Mouse (Mus musculus): ENCODE results near the gene Cacng6.
"Not testable (repeated sequence)": the region's sequence is repeated elsewhere in the genome, so short reads cannot be mapped to it uniquely, and the experiment has no call there.

Gene Cacng6

DNA sequence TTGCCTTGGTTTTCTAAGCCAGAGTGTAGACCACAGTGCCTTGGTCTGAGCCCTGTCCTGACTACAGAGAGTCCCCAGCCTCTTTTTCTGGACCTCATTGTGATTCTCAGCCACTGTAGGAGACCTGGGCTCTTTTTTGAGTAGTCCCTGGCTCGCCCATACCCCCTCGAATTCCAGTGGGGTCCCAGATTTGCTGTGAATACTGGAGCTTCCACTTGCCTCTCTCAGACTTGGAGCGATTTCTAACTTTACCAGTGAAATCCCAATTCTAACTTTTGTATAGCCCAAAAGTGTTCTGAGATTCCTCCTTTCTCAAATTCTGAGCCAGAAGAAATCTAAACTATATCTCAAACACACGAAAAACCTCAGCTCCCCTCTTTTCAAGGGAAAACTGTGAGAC, at the start of gene Cacng6:
TSS of gene Cacng6 (plus strand) at position 301 of the 400 bp plus-strand sequence.
- no peak for DNase-seq

DNA sequence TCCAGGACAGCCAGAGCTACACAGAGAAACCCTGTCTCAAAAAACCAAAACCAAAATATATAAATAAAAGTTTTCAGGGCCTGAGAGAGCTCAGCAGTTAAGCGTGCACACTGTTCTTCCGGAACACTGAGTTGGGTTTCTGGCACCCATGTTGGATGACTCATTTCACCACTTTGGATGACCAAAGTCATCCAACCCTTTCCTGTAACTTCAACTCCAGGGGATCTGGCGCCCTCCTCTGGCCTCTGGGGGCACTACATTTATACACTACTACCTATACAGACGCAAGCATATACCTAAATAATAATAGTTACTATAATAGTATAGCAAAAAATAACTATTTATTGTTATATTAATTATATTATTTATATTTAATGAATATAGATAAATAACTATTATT, 47.2 kb upstream of the Cacng6 start:
- DNase-seq, result peak; percentile 49 to 72

DNA sequence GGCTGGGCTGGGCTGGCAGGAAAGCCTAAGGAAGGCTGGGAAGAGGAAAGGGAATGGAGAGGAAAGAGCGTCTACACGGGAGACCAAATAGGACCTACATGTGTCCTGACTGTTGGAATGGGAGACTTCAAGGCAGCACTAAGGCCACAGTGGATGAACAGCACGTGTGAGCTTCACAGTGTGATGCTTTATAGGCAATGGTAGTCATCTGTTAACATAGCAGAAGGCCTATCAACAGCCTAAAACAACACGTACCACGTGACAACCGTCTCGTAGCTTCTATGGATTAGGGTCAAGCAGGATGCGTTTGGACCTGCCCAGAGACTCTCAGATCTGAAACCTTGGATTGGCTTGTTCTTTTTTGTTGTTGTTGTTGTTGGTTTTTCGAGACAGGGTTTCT, 41.9 kb upstream of the Cacng6 start:
- DNase-seq, result no peak

DNA sequence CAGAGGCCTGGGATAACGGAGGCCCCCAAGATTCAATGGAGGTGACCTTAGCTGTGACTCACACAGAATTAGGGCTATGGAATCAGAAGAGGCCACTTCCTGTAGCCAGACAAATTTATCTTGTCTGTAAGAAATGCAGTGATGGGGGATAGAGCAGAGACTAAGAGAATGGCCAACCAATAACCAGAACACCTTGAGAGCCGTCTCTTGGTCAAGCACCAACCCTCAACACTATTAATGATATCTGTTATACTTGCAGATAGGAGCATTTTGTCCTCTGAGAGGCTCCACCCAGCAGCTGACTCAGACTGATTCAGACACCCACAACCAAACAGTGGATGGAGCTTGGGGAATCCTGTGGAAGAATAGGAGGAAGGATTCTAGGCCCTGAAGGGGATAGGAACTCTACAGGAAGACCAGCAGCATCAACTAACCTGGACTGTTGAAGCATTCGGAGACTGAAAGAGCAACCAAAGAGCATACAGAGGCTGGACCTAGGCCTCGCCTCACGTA, 39.1 kb upstream of the Cacng6 start:
- DNase-seq, result no peak

DNA sequence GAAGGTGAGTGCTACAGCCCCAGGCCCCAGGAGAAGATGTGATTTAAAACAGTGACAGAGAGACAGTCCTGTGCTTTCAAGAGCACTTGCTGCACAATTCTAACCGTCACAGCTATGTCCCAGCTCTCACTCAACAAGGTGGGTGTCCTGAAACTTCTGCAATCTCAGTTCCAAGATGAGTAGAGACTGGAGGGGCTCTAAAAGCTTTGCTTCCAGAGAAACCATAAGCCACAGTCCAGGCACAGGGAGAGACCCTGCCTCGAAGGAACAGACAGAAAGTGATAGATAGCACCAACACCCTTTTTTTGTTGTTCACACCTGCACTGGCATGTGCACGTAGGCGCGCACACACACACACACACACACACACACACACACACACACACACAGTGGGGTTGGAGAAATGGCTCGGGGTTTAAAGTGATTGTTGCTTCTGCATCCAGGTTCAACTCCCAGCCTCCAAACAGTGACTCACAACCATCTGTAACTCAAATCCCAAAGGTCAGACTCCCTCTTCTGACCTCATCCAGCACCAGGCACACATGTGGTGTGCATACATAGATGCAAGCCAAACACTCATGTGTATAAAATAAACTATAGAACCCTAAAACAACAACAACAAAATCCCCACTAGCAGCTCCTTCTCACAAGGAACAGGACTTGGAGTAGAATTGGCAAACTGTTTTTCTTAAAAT, 37.8 kb upstream of the Cacng6 start:
- no peak for DNase-seq

DNA sequence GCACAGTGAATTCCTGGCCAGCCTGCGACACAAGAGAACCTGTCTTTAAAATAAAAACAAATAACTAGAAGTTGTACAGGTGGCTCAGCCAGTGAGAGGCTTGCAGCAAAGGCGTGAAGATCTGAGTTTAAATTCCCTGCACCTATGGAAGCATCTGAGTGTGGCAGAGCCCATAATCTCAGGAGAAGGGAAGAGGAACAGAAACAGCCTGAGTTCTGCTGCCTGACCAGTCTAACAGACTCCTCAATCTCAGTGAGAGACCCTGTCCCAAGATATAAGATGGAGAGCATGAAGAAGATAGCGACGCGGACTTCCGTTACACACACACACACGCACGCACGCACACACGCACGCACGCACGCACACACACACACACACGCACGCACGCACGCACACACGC, 36.2 kb upstream of the Cacng6 start:
- no peak for DNase-seq

DNA sequence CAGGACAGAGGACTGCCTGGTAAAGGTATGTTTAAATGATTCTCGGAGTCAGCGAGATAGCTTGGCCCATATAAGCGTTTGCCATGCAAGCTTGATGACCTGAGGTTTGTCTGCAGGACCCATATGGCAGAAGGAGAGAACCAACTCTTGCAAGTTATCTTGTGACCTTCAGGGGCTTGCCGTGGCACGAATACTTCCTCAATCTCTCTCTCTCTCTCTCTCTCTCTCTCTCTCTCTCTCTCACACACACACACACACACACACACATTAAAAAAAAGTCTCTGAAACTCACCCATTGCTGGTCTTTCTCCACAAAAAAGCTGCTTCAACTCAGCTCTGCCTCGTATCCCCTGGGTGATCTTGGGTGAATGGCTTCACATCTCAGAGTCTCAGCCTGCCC, 35.1 kb upstream of the Cacng6 start:
- DNase-seq, result no peak

DNA sequence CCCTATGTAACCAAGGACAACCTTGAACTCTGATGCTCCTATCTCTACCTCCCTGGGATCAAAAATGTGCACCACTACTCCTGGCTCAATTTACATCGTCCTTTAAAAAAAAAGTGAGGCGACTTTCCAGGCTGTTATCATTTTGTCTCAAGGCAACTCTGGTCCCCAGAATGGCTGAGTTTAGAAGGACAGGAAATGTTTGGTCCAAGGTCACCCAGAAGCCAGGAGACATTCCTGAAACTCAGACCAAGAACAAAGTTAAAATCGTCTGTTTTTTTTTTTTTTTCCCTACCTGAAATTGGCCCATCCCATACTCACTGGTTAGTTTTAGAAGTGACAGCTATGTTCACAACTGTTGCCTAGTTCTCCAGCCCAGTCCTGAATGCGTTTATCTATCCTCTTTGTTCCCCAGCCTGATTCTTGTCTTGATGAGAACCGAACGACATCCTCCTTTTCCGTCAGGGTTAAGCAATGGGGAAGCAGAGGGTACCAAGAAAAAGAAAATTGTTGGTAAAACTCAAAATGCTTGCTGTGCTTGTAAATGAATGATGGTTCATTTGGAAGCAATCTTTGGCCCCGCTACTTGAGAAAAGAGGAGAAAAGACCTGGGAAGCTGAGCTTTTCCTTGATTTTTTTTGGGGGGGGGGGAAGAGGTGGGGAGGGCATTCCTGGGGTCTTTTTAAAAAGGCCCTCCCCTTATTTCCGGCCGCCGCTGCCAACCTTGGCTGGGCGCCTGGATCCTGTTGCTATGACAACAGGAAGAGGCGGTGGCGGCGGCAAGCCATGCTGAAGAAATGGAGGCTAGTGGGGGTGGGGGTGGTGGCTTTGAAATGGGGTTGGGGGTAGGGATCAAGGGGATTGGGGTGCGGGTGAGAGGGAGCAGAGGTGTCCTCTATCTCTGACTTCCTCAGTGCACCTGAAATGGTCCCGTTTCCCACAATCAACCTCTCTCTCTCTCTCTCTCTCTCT, 34.3 kb upstream of the Cacng6 start:
- DNase-seq, result peak; percentile 56 to 80

DNA sequence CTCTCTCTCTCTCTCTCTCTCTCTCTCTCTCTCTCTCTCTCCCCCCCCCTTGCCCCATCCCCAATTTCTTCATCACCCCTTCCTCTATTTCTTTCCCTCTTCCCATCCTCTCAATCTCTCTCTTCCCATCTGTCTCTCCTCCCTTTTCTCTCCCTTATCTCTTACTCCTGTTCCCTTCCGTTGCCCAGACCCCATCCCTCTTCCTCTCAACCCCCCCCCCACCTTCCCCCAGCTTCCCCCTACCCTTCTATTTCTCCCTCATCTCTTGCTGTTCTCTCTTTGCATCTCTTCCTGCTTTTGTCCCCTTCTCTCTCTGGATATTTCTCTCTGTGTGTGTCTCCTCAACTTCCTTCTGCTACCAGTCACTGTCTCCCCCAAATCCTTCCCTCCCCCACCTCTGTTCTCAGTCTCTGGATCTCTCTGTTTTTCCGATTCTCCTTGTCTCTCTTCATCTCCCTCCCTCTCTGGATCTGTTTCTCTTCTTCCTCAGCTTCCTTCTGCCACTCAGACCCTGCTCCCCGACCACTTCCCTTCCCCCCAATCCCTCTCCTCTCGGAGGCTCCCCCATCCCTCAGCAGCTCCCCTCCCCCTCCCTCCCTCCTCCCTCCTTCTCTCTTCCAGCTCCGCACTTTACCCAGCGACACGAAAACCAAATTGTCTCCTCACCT, 33.4 kb upstream of the Cacng6 start, which contains the start of gene Cacng8:
TSS of gene Cacng8 (plus strand) at position 271 of the 668 bp plus-strand sequence.
- no peak for DNase-seq

DNA sequence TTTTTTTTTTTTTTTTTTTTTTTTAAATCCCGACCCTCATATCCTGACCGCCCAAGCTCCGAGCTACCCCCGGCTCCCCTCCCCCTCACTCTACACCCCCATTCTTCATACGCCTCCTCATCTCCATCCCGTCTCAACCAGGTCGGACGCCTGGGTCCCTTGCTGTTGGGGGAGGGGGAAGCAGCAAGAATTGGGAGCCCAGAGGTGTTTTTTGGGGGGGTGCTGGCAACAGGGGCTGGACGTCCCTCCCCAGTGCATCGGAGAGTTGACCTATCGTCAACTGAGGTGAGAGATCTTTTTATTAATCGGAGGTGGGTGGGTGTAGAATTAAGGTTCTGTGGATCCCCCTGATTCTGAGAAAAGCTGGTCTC, 32.9 kb upstream of the Cacng6 start:
- no peak for DNase-seq

DNA sequence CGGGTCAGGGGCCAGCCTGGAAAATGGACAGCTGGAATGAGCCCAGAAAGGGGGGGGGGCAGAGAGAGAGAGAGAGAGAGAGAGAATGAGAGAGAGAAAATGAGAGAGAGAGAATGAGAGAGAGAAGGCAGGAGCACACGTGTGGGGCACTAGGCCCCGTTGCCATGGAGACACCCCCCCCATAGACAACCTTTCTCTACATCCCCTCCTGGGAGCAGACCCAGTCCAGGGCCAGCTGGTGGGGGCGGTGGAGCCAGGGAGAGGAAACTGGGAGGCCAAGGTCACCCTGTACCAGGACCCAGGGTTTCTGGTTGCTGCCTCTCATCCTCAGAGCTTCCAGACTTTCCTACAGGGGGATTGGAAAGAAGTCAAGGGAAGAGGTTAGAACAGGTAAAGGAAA, 32.2 kb upstream of the Cacng6 start:
- DNase-seq, result no peak

DNA sequence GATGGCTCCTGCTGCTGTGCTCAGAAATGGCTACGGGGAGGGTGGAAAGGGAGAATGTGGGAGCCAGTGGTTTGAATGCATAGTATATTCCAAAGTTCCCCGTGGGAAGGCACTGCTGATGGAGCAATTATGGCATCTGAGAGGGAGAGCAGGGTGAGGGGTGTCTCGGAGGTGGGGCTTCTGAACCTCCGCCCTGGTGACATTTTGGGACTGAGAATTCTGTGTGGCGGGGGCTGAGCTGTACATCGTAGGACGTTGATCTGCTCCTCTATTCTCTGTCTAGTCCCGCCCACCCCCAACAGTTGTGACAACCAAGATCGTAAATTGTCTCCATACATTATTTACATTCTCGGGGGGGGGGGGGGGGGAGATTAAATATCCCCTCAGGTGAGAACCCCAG, 26.6 kb upstream of the Cacng6 start:
- no peak for DNase-seq

DNA sequence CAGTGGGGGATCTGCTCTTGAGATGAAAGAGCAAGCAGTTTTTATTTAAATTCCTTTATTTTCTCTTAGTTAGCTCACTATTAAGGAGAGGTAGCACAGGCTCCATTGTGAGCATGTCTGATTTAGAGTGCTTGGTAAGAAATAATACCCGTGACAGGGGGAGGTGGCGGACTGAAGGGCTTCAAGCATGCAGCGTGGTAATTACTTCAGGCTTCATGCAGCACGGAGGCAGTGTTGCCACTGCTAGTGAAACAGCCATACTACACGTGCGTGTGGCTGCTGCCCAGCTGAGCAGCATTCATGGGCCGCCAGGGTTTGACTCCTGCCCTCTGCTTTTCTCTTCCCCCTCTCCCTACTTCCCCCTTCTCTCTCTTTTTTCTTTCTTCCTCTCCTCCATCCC, 26.2 kb upstream of the Cacng6 start:
- no peak for DNase-seq

DNA sequence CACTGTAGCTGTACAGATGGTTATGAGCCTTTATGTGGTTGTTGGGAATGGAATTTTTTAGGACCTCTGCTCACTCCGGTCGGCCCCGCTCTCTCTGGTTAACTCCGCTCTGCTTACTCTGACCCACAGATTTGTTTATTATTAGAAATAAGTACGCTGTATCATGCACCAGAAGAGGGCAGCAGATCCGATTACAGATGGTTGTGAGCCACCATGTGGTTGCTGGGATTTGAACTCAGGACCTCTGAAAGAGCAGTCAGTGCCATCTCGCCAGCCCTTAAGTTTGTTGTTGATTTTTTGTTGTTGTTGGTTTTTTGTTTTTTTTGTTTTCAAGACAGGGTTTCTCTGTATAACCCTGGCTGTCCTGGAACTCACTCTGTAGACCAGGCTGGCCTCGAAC, 25.6 kb upstream of the Cacng6 start:
- DNase-seq, result not testable (repeated sequence)

DNA sequence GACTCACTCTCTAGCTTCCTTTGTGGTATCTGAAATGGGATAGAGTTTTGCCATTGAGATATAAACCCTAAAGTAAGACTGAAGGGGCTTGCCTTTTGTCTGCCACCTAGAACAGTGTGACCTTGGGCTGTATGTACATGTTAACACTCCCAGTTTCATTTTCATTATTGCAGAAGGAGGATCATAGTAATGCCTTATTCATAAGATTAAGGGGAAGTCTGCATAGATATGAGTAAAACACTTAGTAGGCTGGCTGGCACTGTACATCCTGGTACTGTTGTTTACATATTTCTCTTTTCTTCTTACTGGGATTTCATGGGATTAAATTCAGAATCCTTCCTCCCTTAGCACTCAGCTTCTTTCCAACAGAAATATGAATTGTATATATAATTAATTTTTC, 24.1 kb upstream of the Cacng6 start:
- no peak for DNase-seq

DNA sequence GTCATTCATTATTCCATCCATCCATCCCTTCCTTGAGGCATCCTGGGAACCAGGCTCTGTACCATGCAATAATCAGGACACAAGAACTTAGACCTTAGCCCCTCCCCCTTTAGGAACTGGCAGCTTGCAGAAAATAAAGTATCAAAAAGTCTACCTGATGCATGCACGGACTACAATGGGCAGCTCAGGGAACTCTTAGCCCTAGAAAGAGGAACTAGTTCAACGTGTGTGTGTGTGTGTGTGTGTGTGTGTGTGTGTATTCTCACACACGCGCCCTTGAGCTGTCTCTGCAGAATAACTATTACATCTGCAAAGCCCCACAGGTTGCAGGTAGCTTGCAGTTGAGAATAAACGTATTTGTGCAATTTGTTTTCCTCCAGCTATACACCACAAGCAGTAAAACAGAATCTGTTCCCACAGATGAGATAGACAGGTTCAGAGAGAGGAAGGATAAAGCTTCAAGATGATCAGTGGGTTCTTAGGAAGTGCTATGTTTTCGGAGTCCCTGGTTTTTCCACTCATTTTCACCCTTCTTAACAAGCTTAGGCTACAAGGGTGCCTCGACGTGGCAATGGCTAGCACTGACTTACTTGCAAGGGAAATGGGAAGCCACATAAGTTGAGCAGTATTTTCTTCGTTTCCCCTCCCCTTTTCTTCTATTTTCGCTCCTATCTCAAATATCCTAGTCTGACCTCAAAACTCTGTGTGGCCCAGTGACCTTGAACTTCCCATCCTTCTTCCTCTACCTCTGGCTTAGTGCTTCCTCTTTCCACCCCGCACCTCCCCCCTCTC, 14.1 kb upstream of the Cacng6 start:
- DNase-seq, result no peak

DNA sequence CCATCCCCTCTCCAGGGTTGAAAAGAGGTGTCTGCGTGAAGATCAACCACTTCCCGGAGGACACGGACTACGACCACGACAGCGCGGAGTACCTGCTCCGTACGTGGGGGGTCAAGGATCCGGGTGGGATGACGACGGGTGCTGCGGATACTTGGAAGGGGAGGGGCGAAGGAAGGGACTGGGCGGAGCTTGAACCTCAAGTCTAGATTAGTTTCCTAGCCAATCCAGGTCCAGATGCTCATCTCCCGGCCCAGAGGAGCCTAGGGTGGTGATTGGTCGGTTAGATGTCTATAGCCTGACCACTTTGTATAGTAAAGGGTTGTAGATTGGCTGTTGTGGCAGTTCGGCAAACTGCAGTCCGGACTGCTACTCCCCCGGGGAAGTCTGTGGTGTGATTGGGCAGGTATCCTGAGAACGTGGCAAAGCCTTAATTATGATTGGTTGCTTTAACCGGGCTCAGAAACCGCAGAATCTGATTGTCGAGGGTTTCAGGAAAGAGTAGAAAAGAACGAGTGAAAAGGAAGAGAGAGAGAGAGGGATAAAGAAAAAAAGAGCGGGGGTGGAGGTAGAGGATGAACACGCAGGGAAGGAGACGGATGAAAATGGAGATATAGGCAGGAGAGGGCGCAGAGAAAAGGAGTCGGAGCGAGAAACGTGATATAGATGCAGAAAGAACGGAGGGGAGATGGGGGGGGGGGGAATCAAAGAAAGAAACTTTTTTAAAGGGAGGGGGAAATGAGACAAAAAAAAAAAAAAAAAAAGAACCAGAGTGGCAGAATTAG, 12.6 kb upstream of the Cacng6 start:
- peak in 1 of 2 experiments; percentile 22 for DNase-seq

DNA sequence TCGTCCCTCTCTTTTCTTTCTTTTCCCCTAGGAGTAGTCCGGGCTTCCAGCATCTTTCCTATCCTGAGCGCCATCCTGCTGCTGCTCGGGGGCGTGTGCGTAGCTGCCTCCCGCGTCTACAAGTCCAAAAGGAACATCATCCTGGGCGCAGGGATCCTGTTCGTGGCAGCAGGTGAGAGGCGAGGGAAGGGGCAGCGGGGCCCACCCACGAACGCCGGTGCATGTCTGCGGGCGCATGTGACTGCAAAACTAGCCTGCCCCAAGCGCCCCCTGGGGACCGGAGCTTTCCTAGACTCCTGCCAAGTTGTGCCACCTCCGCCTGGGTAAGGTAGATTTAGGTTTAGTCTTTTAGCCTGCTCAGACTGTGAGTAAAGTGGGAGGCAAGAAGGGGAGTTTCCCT, 12.0 kb upstream of the Cacng6 start:
- peak in 1 of 2 experiments; percentile 36 for DNase-seq

DNA sequence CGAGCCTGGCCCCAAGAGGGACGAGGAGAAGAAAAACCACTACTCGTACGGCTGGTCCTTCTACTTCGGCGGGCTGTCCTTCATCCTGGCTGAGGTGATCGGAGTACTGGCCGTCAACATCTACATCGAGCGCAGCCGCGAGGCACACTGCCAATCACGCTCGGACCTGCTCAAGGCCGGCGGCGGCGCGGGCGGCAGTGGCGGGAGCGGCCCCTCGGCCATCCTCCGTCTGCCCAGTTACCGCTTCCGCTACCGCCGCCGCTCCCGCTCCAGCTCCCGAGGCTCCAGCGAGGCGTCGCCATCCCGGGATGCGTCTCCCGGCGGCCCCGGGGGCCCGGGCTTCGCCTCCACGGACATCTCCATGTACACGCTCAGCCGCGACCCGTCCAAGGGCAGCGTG, 9.1 kb upstream of the Cacng6 start:
- peak; percentile 26 to 53 for DNase-seq

DNA sequence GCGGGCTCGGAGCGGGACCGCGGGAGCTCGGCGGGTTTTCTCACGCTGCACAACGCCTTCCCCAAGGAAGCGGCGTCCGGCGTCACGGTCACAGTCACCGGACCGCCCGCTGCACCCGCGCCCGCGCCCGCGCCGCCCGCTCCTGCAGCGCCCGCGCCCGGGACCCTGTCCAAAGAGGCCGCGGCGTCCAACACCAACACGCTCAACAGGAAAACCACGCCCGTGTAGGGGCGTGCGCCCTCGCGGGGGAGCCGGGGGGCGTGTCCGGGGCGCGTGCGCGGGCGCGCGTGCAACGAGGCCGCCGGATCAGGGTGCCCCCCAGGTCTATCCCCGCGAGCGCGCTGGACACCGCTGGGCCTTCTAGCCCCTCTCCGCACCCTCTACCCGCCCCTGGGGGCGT, 8.6 kb upstream of the Cacng6 start:
- DNase-seq, result peak; percentile 20 to 52

DNA sequence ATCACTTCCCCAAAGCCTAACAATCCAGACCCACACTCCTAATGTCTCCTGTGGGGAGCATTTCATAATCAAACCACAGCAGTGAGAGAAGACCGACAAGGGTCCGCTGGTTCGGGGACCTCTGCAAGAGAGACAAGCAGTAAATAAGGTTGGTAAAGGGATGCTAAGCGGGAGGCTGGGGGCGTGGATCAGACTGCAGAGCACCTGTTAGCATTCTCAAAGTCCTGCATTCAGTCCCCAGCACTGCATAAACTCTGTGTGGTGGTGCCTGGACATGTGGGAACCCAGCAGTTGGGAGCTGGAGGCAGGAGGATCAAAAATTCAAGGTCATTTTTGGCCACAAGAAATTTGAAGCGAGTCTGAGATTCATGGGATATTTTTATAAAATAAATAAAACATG, 4.1 kb upstream of the Cacng6 start:
- DNase-seq, result no peak

DNA sequence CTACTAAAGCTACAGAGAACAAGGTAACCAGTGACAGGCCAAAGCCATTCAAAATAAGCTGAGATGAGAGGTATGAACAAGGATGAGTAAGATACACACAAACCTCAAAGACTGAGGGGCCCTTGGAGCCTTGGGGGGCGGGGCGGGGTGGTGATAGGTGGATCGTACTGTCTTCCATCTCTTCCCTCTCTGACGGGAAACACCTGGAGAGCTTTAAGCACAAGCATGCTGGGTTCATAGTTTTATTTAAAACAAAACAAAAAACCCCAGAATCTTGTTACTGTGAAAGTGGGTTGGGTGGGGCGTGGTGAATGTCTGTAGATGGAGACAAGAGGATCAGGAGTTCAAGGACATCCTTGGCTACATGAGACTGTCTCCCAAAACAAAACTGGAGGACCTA, 3.5 kb upstream of the Cacng6 start:
- no peak for DNase-seq

All from kidney, postnatal 36 days (tissue).